Mouse (Mus musculus): ENCODE measurements around the gene Polk.

DNA sequence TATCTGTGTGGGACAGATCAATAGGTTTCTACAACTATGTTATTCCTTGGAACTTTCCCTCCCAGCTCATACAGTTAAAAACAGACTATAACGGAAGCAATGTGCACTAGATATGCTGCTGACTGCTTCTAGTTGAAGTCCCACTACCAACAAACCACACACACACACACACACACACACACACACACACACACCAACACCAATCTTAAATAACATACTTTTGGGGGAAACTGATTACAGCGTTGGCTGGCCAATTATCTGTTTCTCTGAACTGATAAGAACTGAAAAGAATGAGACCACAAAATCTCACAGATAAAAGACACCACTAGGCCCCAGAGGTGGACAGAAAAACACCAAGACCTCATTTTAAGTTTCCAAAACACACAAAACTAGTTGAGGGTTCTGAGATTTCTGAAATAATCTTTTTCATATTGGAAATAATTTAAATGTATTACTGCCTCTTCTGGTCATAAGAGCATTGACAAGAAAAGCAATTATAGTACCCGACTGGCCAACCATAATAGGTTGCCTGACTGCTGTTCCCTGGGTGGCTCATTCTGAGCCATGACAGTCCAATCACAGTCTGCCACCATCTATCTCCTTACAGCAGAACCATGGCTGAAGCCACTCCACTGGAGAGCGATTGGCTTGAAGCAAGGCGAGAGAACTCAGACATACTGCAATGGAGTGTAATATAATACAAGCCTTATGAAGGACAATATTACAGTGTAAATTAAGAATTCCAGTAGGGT lies 5.4 kb downstream of the Polk start:
- TF ChIP-seq CTCF (IDR thresholded peaks at IDR 0.05; ENCODE audit: control insufficient read depth, insufficient read depth, insufficient replicate concordance, low read depth, low read length) (no peak), POLR2A (IDR thresholded peaks at IDR 0.05; ENCODE audit: control insufficient read depth, low read depth, low read length) (no peak)
